Mouse (Mus musculus) myocyte (in vitro differentiated cells): Measurements from ENCODE around the gene Rpn2.

ENCODE experiments used
- E2F4 ChIP-seq: IDR thresholded peaks from one replicate; pipeline ENCODE4 v1.6.1; 2011; ENCODE audit warnings: mild to moderate bottlenecking, control low read depth, moderate library complexity; ENCODE audit not compliant: insufficient read depth
- MAX ChIP-seq: IDR thresholded peaks from one replicate; pipeline ENCODE4 v1.6.1; 2011; ENCODE audit warnings: low read depth, mild to moderate bottlenecking, control low read depth
- POLR2A ChIP-seq: IDR thresholded peaks from one replicate; pipeline ENCODE4 v1.6.1; 2011; ENCODE audit warnings: low read depth, mild to moderate bottlenecking, control low read depth, moderate library complexity; ENCODE audit not compliant: insufficient read length
- SRF ChIP-seq: IDR thresholded peaks from one replicate; pipeline ENCODE4 v1.6.1; 2011; ENCODE audit warnings: low read depth; ENCODE audit not compliant: control insufficient read depth, insufficient read length
- TCF12 ChIP-seq: IDR thresholded peaks from one replicate; pipeline ENCODE4 v1.6.1; 2011; ENCODE audit warnings: mild to moderate bottlenecking, control low read depth; ENCODE audit not compliant: poor library complexity, insufficient read depth, severe bottlenecking
- USF1 ChIP-seq: IDR thresholded peaks from one replicate; pipeline ENCODE4 v1.6.1; 2011; ENCODE audit warnings: low read depth, mild to moderate bottlenecking, control low read depth, moderate library complexity

GRCm38 (mm10) chr2:157347361-157348159, 68.7 kb downstream of the Rpn2 start, which contains the start of gene Ghrh:
- TF ChIP-seq SRF (no peak), POLR2A (no peak), E2F4 (no peak), MAX (no peak), USF1 (no peak), TCF12 (no peak)
